In genomic region chr2:6267537-6267936, GRCm38 (mm10) we compare ENCODE assay signal across 8 mouse cellular contexts. TPM values are rescaled to one million over a fixed set of nuclear protein-coding genes. Genes with fewer than 3 reads are reported as not detected.
A peak's percentile ranks its signal among the peaks of the same experiment; 100 is the strongest.
DNase-seq lines count a peak whose midpoint lies in the region; ATAC-seq and TF ChIP-seq lines count a peak whose summit lies in the region.

No protein-coding gene starts in this region.

- peak; percentile 16 for DNase-seq in kidney, adult 11 months
- peak; percentile 85 for DNase-seq in brain, adult 2 months (ENCODE audit: low read depth, low spot score)
- no peak for DNase-seq in yolk sac, embryonic 10.5 days (ENCODE audit: low spot score)

- H3ac ChIP-seq in myocyte (ENCODE audit: control insufficient read depth, insufficient read length) = no peak overlapping the region

- no peaks in the 10 kb centered on the region for H3K79me2 ChIP-seq in myocyte (ENCODE audit: control insufficient read depth, insufficient read depth)

- ATAC-seq in kidney, embryonic 14.5 days (ENCODE audit: low FRiP score, low TSS enrichment) = no peak; the same call in 1 of the 2 replicates
- peak; percentile 96 for ATAC-seq in granulocyte monocyte progenitor cell, adult 5-6 weeks (replicated peaks; ENCODE audit: poor library complexity, severe bottlenecking)
- peak; percentile 55; the same call in 1 of the 2 replicates for ATAC-seq in intestine, embryonic 16.5 days
- ATAC-seq in liver, embryonic 16.5 days (ENCODE audit: low read depth) = no peak

- H3K9ac ChIP-seq in kidney, embryonic 14.5 days (ENCODE audit: low read depth, low read length) = no peak overlapping the region
- no peak overlapping the region for H3K9ac ChIP-seq in intestine, embryonic 16.5 days (ENCODE audit: low read depth, low read length)
- no peak overlapping the region for H3K9ac ChIP-seq in liver, embryonic 16.5 days (ENCODE audit: low read depth, low read length)

- H3K9me3 ChIP-seq in kidney, embryonic 14.5 days (ENCODE audit: control insufficient read depth, low read length) = no peaks in the 10 kb centered on the region
- peaks cover 5% of the 10 kb centered on the region; the same call in 1 of the 2 replicates for H3K9me3 ChIP-seq in intestine, embryonic 16.5 days (ENCODE audit: control insufficient read depth, low read length)
- H3K9me3 ChIP-seq in liver, embryonic 16.5 days (replicated peaks; ENCODE audit: control insufficient read depth, low read length) = no peaks in the 10 kb centered on the region; the same call in 1 of the 2 replicates

- H3K4me3 ChIP-seq in kidney, embryonic 14.5 days (ENCODE audit: low read length) = no peak overlapping the region
- no peak overlapping the region for H3K4me3 ChIP-seq in intestine, embryonic 16.5 days (ENCODE audit: low read length)
- no peak overlapping the region for H3K4me3 ChIP-seq in liver, embryonic 16.5 days (ENCODE audit: low read depth, low read length)
- H3K4me3 ChIP-seq in myocyte = no peak overlapping the region

- H3K27ac ChIP-seq in kidney, embryonic 14.5 days (ENCODE audit: low read depth, low read length) = no peak overlapping the region
- H3K27ac ChIP-seq in intestine, embryonic 16.5 days (ENCODE audit: low read length) = no peak overlapping the region
- peak overlapping the region; percentile 34; the same call in 1 of the 2 replicates for H3K27ac ChIP-seq in liver, embryonic 16.5 days (ENCODE audit: low read length)

- peaks cover 6% of the 10 kb centered on the region; the same call in 1 of the 2 replicates for H3K4me1 ChIP-seq in kidney, embryonic 14.5 days (ENCODE audit: control insufficient read depth, insufficient read depth, low read length)
- no peaks in the 10 kb centered on the region for H3K4me1 ChIP-seq in intestine, embryonic 16.5 days (ENCODE audit: control insufficient read depth, insufficient read depth, low read length)
- peaks cover 36% of the 10 kb centered on the region for H3K4me1 ChIP-seq in liver, embryonic 16.5 days (ENCODE audit: control insufficient read depth, low read depth, low read length)

- WGBS in kidney, embryonic 14.5 days = 31% methylated on average over 9 of the region's 9 CpGs
- 31% methylated on average over 9 of the region's 9 CpGs for WGBS in intestine, embryonic 16.5 days
- 17% methylated on average over 9 of the region's 9 CpGs for WGBS in liver, embryonic 16.5 days (ENCODE audit: insufficient replicate concordance)

- no peaks in the 10 kb centered on the region for H3K36me3 ChIP-seq in kidney, embryonic 14.5 days (ENCODE audit: control insufficient read depth, insufficient read depth, low read length)
- H3K36me3 ChIP-seq in intestine, embryonic 16.5 days (ENCODE audit: control insufficient read depth, insufficient read depth, low read length) = no peaks in the 10 kb centered on the region
- H3K36me3 ChIP-seq in liver, embryonic 16.5 days (ENCODE audit: control insufficient read depth, insufficient read depth) = no peaks in the 10 kb centered on the region
- no peaks in the 10 kb centered on the region for H3K36me3 ChIP-seq in myocyte (ENCODE audit: control insufficient read depth, insufficient read depth)

- TF ChIP-seq POLR2A in myocyte (IDR thresholded peaks at IDR 0.05; ENCODE audit: insufficient read length, low read depth) = no peak

- no peaks in the 10 kb centered on the region for H3K27me3 ChIP-seq in kidney, embryonic 14.5 days (ENCODE audit: control insufficient read depth, insufficient read depth, low read length)
- no peaks in the 10 kb centered on the region for H3K27me3 ChIP-seq in intestine, embryonic 16.5 days (replicated peaks; ENCODE audit: control insufficient read depth, insufficient read depth, low read length)
- no peaks in the 10 kb centered on the region for H3K27me3 ChIP-seq in liver, embryonic 16.5 days (ENCODE audit: control insufficient read depth, insufficient read depth, low read depth, low read length)
- no peaks in the 10 kb centered on the region for H3K27me3 ChIP-seq in myocyte (ENCODE audit: control insufficient read depth, insufficient read depth, insufficient read length)

- no peak overlapping the region for H3K4me2 ChIP-seq in kidney, embryonic 14.5 days (replicated peaks; ENCODE audit: low read depth, low read length)
- H3K4me2 ChIP-seq in intestine, embryonic 16.5 days (ENCODE audit: low read depth, low read length) = no peak overlapping the region
- H3K4me2 ChIP-seq in liver, embryonic 16.5 days (ENCODE audit: low read depth, low read length) = no peak overlapping the region
- H3K4me2 ChIP-seq in myocyte (ENCODE audit: low read depth) = peak overlapping the region; percentile 61

TF ChIP-seq in myocyte, 11 proteins besides CTCF, POLR2A, EP300 and RAD21:
- TF ChIP-seq MYOD1 (IDR thresholded peaks at IDR 0.05; ENCODE audit: control insufficient read depth in 1 of 3, insufficient read length in 2 of 3, low read depth in 2 of 3) (peak in 1 of 3 experiments; percentile 22), TCF12 (IDR thresholded peaks at IDR 0.05; ENCODE audit: insufficient read depth, poor library complexity, severe bottlenecking) (no peak)
TF ChIP-seq in myocyte: peak in this region for 1.

RNA-seq across cellular contexts. Expression of gene Echdc3, which starts 54.7 kb away (rescaled TPM):
- 7.0 and 7.4 TPM in 2 replicates for polyA plus RNA-seq in kidney, embryonic 14.5 days (2014; fragmentation: Nextera tagmentation; extraction: Ambion mirVana)
- 2.4 and 4.1 TPM in 2 replicates for total RNA-seq in granulocyte monocyte progenitor cell, adult 5-6 weeks (2014; fragmentation: Nextera tagmentation)
- 0.82 and 1.3 TPM in 2 replicates for total RNA-seq in granulocyte monocyte progenitor cell, adult 5-6 weeks (2017)
- polyA plus RNA-seq in intestine, embryonic 16.5 days (2015; fragmentation: Nextera tagmentation; extraction: Ambion mirVana) = 16.6 and 16.9 TPM in 2 replicates
- 17.2 and 21.1 TPM in 2 replicates for polyA plus RNA-seq in liver, embryonic 16.5 days (2015; fragmentation: Nextera tagmentation; extraction: Ambion mirVana)
- 2.3 TPM for polyA plus RNA-seq in myocyte (2012; fragmentation: generic; extraction: Trizol)

RNA-seq across cellular contexts. Expression of gene Usp6nl, which starts 54.9 kb away (rescaled TPM):
- polyA plus RNA-seq in kidney, embryonic 14.5 days (2014; fragmentation: Nextera tagmentation; extraction: Ambion mirVana) = 5.6 and 15.9 TPM in 2 replicates
- total RNA-seq in granulocyte monocyte progenitor cell, adult 5-6 weeks (2014; fragmentation: Nextera tagmentation) = 8.3 and 15.5 TPM in 2 replicates
- 9.7 and 10.4 TPM in 2 replicates for total RNA-seq in granulocyte monocyte progenitor cell, adult 5-6 weeks (2017)
- polyA plus RNA-seq in intestine, embryonic 16.5 days (2015; fragmentation: Nextera tagmentation; extraction: Ambion mirVana) = 7.8 and 8.4 TPM in 2 replicates
- 2.7 and 3.6 TPM in 2 replicates for polyA plus RNA-seq in liver, embryonic 16.5 days (2015; fragmentation: Nextera tagmentation; extraction: Ambion mirVana)
- 7.6 TPM for polyA plus RNA-seq in myocyte (2012; fragmentation: generic; extraction: Trizol)

Comparison
In these comparisons a context has a peak if more than half of its experiments do, and no peak if none do; other contexts are left out.
1. ATAC-seq: peak in granulocyte monocyte progenitor cell, adult 5-6 weeks (single experiment) and intestine, embryonic 16.5 days (single experiment); none in kidney, embryonic 14.5 days (single experiment) and liver, embryonic 16.5 days (single experiment).